Mouse (Mus musculus) small intestine, adult 2 months (tissue): ENCODE measurements around the gene Liph. TPM values are rescaled to one million over a fixed set of nuclear protein-coding genes. Genes with fewer than 3 reads are reported as not detected.

ENCODE experiments used
- H3K27ac ChIP-seq: fragments of 200-500 bp; 2 replicates; pipeline ENCODE4 v1.5.1; 2012; ENCODE audit warnings: low read depth, low read length, control low read depth, inconsistent platforms; ENCODE audit not compliant: insufficient read depth
- H3K27me3 ChIP-seq: fragments of 200-500 bp; 2 replicates; pipeline ENCODE4 v1.6.1; 2012; ENCODE audit warnings: mild to moderate bottlenecking, moderate library complexity, low read length, inconsistent platforms; ENCODE audit not compliant: control insufficient read depth, insufficient read depth
- H3K36me3 ChIP-seq: fragments of 200-500 bp; 2 replicates; pipeline ENCODE4 v1.6.1; 2012; ENCODE audit warnings: mild to moderate bottlenecking, low read length, control low read depth, inconsistent platforms; ENCODE audit not compliant: control insufficient read depth, insufficient read depth
- H3K4me1 ChIP-seq: fragments of 200-500 bp; 2 replicates; pipeline ENCODE4 v1.6.1; 2012; ENCODE audit warnings: low read length, inconsistent platforms, mixed read lengths; ENCODE audit not compliant: control insufficient read depth, insufficient read depth, insufficient read length
- H3K4me3 ChIP-seq: fragments of 200-500 bp; 2 replicates; pipeline ENCODE4 v1.5.1; 2012; ENCODE audit warnings: low read depth, mild to moderate bottlenecking, control low read depth, inconsistent platforms, low read length, moderate library complexity
- CTCF ChIP-seq: fragments of 200-500 bp; IDR thresholded peaks from 2 replicates; pipeline ENCODE4 v1.5.1; 2012; ENCODE audit warnings: low read depth, mild to moderate bottlenecking, control low read depth, inconsistent platforms, low read length, moderate library complexity, mixed read lengths; ENCODE audit not compliant: insufficient replicate concordance, insufficient read length; ENCODE audit errors: extremely low read depth
- POLR2A ChIP-seq: fragments of 200-500 bp; IDR thresholded peaks from 2 replicates; pipeline ENCODE4 v1.6.1; 2012; ENCODE audit warnings: low read depth, mild to moderate bottlenecking, control low read depth, inconsistent platforms, low read length, moderate library complexity
- WGBS: fragments of 180-500 bp; shearing (Covaris S2); methylation state at CpG from one replicate; pipeline ENCODE4 v1.1.7; 2018; 5-methylcytosine and 5-hydroxymethylcytosine counted together
- polyA plus RNA-seq: library from polyadenylated mRNA; depleted of rRNA; stranded (reverse); fragments of >200 nt; gene quantifications from 2 replicates; pipeline ENCODE4 v1.2.3, GENCODE M21; 2012

The Liph gene
- polyA plus RNA-seq, 1 experiment, result 43.3 TPM

- WGBS, result under 1% methylated on average over 34 of the region's 45 CpGs
These were observed 13.7 kb upstream of the Liph start, which contains the start of gene Senp2 for GRCm38 (mm10) chr16:22009099-22009584. Gene Senp2 (plus strand): TSS chr16:22009484.

GRCm38 (mm10) chr16:22001606-22002005 lies 6.1 kb upstream of the Liph start:
- peaks cover 11% of the 10 kb centered on the region; the same call in 1 of the 2 replicates for H3K4me1 ChIP-seq
- TF ChIP-seq CTCF (no peak), POLR2A (no peak)
- WGBS, result 26% methylated on average over 3 of the region's 3 CpGs
- H3K4me3 ChIP-seq, result no peak overlapping the region
- peak overlapping the region; percentile 36; the same call in 1 of the 2 replicates for H3K27ac ChIP-seq
- no peaks in the 10 kb centered on the region for H3K27me3 ChIP-seq
- H3K36me3 ChIP-seq, result no peaks in the 10 kb centered on the region

More at GRCm38 (mm10) chr16:22009099-22009584, 13.7 kb upstream of the Liph start, which contains the start of gene Senp2:
- Histone ChIP-seq H3K4me3 (peak within 1 kb of the TSS; percentile 95), H3K27me3 (no peaks in the 10 kb centered on the region), H3K27ac (peak within 1 kb of the TSS; percentile 25), H3K4me1 (no peaks in the 10 kb centered on the region), H3K36me3 (peaks cover 2% of the 10 kb centered on the region; the same call in 1 of the 2 replicates)
- TF ChIP-seq CTCF, result no peak
- TF ChIP-seq POLR2A, result no peak

- WGBS, result 77% methylated on average over 4 of the region's 4 CpGs
- peaks cover 11% of the 10 kb centered on the region; the same call in 1 of the 2 replicates for H3K4me1 ChIP-seq
- H3K27me3 ChIP-seq, result no peaks in the 10 kb centered on the region
- 0 out of 2 replicates have a peak overlapping the region, but pooled peaks have one; percentile 36 for H3K27ac ChIP-seq
- no peaks in the 10 kb centered on the region for H3K36me3 ChIP-seq
- TF ChIP-seq POLR2A (no peak), CTCF (peak; percentile 38; the same call in 1 of the 2 replicates)
- H3K4me3 ChIP-seq, result no peak overlapping the region
These were observed 5.7 kb upstream of the Liph start for GRCm38 (mm10) chr16:22001172-22001571.

- Histone ChIP-seq H3K4me1 (peaks cover 14% of the 10 kb centered on the region; the same call in 1 of the 2 replicates), H3K27me3 (no peaks in the 10 kb centered on the region), H3K36me3 (no peaks in the 10 kb centered on the region), H3K4me3 (no peak overlapping the region), H3K27ac (no peak overlapping the region)
- WGBS, result 73% methylated on average over 4 of the region's 4 CpGs
- no peak for TF ChIP-seq CTCF
- TF ChIP-seq POLR2A, result no peak
These were observed 4.7 kb upstream of the Liph start for GRCm38 (mm10) chr16:21999941-22000690.

GRCm38 (mm10) chr16:21998061-21998460 lies 2.6 kb upstream of the Liph start:
- H3K4me1 ChIP-seq, result peaks cover 14% of the 10 kb centered on the region; the same call in 1 of the 2 replicates
- no peak overlapping the region for H3K4me3 ChIP-seq
- H3K27ac ChIP-seq, result peak overlapping the region; percentile 84
- H3K27me3 ChIP-seq, result no peaks in the 10 kb centered on the region
- WGBS, result 18% methylated on average over 5 of the region's 5 CpGs
- no peaks in the 10 kb centered on the region for H3K36me3 ChIP-seq
- TF ChIP-seq POLR2A (no peak), CTCF (no peak)

- no peaks in the 10 kb centered on the region for H3K27me3 ChIP-seq
These were observed 1.6 kb upstream of the Liph start for GRCm38 (mm10) chr16:21996881-21997641.

More at GRCm38 (mm10) chr16:21996881-21997641, 1.6 kb upstream of the Liph start:
- no peak for TF ChIP-seq POLR2A
- TF ChIP-seq CTCF, result no peak
- H3K27ac ChIP-seq, result peak overlapping the region; percentile 84
- no peaks in the 10 kb centered on the region for H3K36me3 ChIP-seq
- no peak overlapping the region for H3K4me3 ChIP-seq
- WGBS, result 15% methylated on average over 5 of the region's 5 CpGs
- peaks cover 14% of the 10 kb centered on the region; the same call in 1 of the 2 replicates for H3K4me1 ChIP-seq
